Mouse (Mus musculus): ENCODE results near the gene Sympk. TPM values are rescaled to one million over a fixed set of nuclear protein-coding genes. Genes with fewer than 3 reads are reported as not detected.

Gene Sympk
- polyA plus RNA-seq, 1 experiment, result 97.6 TPM

DNA sequence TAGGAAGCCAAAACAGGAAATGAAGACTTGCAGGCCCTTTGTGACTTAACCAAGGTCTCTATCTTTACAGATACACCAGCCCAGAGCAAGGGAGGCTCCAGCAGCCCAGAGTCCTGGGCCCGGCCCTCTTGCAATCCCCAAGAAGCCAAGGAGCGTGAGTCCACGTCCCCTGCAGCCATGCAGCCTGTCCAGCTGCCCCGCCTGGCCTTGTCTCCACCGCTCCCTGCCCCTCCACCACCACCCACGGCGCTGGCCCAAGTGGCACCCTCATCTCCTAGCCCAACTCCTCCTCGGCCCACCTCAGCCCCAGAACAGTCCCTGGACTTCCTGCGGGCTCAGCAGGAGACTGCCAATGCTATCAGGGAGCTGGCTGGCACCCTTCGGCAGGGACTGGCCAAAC, 23.8 kb upstream of the Sympk start:
- TF ChIP-seq CTCF (IDR thresholded peaks at IDR 0.05; ENCODE audit: borderline replicate concordance, extremely low read depth, insufficient read depth, insufficient read length) (no peak), POLR2A (IDR thresholded peaks at IDR 0.05; ENCODE audit: borderline replicate concordance, extremely low read depth, insufficient read depth, insufficient read length, poor library complexity, severe bottlenecking) (no peak)
- DNase-seq (ENCODE audit: low read depth), result no peak

- peak; percentile 35 for DNase-seq (ENCODE audit: low read depth)
- TF ChIP-seq CTCF (IDR thresholded peaks at IDR 0.05; ENCODE audit: borderline replicate concordance, extremely low read depth, insufficient read depth, insufficient read length), result no peak
- no peak for TF ChIP-seq POLR2A (IDR thresholded peaks at IDR 0.05; ENCODE audit: borderline replicate concordance, extremely low read depth, insufficient read depth, insufficient read length, poor library complexity, severe bottlenecking)
These were observed 22.9 kb upstream of the Sympk start for GRCm38 (mm10) chr7:19001066-19001806.

DNA sequence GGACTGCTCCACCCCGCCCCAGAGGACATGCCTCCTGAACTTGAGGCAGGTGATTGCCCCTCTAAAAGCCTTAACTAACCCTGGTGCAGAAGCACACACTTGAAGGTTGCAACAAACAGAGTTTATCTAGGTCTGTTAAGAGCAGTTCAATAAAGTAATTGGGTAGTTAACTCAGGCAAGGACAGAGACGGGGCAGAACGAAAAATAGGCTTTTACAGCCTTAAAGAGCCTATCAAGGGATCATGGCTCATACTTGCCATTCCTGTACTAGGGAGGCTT, 22.4 kb upstream of the Sympk start:
- TF ChIP-seq POLR2A (IDR thresholded peaks at IDR 0.05; ENCODE audit: borderline replicate concordance, extremely low read depth, insufficient read depth, insufficient read length, poor library complexity, severe bottlenecking), result no peak
- no peak for TF ChIP-seq CTCF (IDR thresholded peaks at IDR 0.05; ENCODE audit: borderline replicate concordance, extremely low read depth, insufficient read depth, insufficient read length)
- no peak for DNase-seq (ENCODE audit: low read depth)

DNA sequence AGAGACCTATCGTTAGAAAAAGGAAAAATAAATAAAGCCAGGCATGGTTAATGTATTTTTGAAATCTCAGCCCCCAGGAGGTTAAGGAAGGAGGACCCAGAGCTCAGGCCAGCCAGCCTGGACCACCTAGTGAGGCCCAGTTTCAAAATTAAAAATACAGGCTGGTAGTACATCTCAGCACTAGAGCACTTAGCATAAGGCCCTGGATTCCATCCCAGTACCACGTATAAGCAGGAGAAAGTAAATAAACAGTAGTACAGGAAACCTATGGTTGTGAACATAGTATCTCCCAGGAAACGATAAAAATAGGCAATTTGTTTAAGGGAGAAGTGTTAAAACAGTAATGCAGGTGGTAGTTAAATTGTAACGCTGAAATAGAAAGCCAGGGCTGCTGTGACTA, 22.1 kb upstream of the Sympk start:
- TF ChIP-seq POLR2A (IDR thresholded peaks at IDR 0.05; ENCODE audit: borderline replicate concordance, extremely low read depth, insufficient read depth, insufficient read length, poor library complexity, severe bottlenecking), result no peak
- no peak for TF ChIP-seq CTCF (IDR thresholded peaks at IDR 0.05; ENCODE audit: borderline replicate concordance, extremely low read depth, insufficient read depth, insufficient read length)
- DNase-seq (ENCODE audit: low read depth), result no peak

DNA sequence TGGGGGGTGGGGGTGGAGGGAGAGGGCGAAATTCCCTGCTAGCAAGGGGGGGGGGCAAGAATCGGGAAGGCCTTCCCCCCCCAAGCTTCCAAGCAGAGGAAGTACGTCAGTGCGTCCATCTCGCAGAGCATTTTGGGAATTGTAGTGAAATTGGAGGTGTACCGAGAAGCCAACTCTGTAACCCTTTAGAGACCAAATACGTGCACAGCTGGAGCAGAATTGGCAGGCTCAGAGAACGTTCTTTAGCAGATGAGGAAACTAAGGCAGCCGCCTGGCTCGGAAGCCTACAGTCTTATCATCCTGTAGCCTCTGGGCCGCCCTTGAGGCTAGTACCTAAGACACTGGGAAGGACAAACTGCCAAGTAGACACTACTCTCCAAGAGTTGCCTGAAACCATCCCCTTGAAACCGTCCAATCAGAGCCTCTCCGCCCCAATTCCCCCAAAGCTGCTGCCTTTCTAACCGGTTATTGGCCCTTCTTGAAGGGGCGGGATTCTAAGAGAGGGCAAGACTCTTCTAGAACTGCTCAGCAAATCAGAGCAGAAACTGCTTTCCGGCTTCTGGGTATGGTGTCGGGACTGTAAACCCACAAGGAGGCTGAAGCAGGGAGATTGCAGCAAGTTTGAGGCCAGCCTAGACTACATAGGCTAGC, 21.2 kb upstream of the Sympk start:
- peak; percentile 97 for DNase-seq (ENCODE audit: low read depth)
- 0 out of 2 replicates have a peak, but pooled peaks have one; percentile 21 for TF ChIP-seq POLR2A (IDR thresholded peaks at IDR 0.05; ENCODE audit: borderline replicate concordance, extremely low read depth, insufficient read depth, insufficient read length, poor library complexity, severe bottlenecking)
- no peak for TF ChIP-seq CTCF (IDR thresholded peaks at IDR 0.05; ENCODE audit: borderline replicate concordance, extremely low read depth, insufficient read depth, insufficient read length)

DNA sequence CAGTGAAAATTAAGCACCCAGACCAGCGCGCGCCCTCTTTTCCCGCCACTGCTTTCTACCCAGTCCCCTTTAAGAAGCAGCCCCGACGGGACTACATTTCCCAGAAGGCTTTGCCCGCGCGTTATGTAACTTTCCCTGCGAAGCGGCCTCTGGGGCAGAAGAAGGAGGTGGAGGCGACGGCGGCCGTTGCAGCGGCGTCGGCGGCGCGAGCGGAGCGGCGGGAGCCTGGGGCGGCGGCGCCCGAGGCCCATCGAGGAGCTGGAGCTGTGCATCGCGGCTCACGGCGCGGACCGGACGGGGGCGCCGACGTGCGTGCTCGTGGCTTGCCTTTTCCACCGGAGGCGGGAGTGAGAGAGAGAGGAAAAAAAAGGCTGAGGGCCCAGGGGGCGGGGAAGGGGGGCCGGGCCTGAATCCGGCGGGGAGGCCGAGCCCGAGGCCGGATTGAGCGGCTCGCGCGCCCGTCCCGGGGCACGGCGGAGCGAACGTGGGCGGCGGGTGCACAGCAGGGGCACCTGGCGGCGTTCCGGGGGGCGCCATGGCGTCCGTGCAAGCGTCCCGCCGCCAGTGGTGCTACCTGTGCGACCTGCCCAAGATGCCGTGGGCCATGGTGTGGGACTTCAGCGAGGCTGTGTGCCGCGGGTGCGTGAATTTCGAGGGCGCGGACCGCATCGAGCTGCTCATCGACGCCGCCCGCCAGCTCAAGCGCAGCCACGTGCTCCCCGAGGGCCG, 20.1 kb upstream of the Sympk start, which contains the start of gene Irf2bp1:
Gene Irf2bp1, plus strand, starts transcription at position 143 of the 729 bp plus-strand sequence.
- TF ChIP-seq POLR2A (IDR thresholded peaks at IDR 0.05; ENCODE audit: borderline replicate concordance, extremely low read depth, insufficient read depth, insufficient read length, poor library complexity, severe bottlenecking), result peak; percentile 94
- no peak for TF ChIP-seq CTCF (IDR thresholded peaks at IDR 0.05; ENCODE audit: borderline replicate concordance, extremely low read depth, insufficient read depth, insufficient read length)
- DNase-seq (ENCODE audit: low read depth), result peak; percentile 98

DNA sequence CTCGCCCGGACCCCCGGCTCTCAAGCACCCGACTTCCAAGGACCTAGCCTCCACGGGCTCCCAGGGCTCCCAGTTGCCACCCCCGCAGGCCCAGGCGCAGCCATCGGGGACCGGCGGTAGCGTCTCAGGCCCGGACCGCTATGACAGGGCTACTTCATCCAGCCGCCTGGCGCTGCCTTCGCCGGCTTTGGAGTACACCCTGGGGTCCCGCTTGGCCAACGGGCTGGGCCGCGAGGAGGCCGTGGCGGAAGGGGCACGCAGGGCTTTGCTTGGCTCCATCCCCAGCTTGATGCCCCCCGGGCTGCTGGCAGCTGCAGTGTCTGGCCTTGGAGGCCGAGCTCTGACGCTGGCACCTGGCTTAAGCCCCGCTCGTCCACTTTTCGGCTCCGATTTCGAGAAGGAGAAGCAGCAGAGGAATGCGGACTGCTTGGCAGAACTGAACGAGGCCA, 19.5 kb upstream of the Sympk start:
- no peak for DNase-seq (ENCODE audit: low read depth)
- no peak for TF ChIP-seq POLR2A (IDR thresholded peaks at IDR 0.05; ENCODE audit: borderline replicate concordance, extremely low read depth, insufficient read depth, insufficient read length, poor library complexity, severe bottlenecking)
- no peak for TF ChIP-seq CTCF (IDR thresholded peaks at IDR 0.05; ENCODE audit: borderline replicate concordance, extremely low read depth, insufficient read depth, insufficient read length)

GRCm38 (mm10) chr7:19005417-19006121, 18.6 kb upstream of the Sympk start:
- TF ChIP-seq POLR2A (IDR thresholded peaks at IDR 0.05; ENCODE audit: borderline replicate concordance, extremely low read depth, insufficient read depth, insufficient read length, poor library complexity, severe bottlenecking), result no peak
- no peak for TF ChIP-seq CTCF (IDR thresholded peaks at IDR 0.05; ENCODE audit: borderline replicate concordance, extremely low read depth, insufficient read depth, insufficient read length)
- DNase-seq (ENCODE audit: low read depth), result no peak

DNA sequence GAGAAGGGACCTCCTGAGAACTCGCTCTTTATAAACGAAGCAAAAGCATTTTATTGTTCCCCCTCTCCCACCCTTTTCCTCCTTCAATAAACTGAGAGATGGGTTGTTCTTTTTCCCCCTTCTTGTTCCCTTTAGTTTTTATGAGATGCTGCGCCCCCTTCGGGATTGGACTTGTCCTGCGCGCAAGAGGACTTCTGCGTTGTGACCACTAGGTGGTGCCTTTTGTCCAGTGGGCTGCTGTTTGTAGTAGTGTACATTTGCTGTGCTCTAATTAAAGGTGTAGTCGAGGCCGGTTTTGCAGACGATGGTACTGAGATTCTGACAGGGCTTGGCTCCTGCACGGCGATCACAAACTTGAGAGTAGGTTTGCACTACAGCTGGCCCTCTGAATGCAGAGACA, 17.7 kb upstream of the Sympk start:
- peak; percentile 94 for DNase-seq (ENCODE audit: low read depth)
- TF ChIP-seq POLR2A (IDR thresholded peaks at IDR 0.05; ENCODE audit: borderline replicate concordance, extremely low read depth, insufficient read depth, insufficient read length, poor library complexity, severe bottlenecking), result no peak
- TF ChIP-seq CTCF (IDR thresholded peaks at IDR 0.05; ENCODE audit: borderline replicate concordance, extremely low read depth, insufficient read depth, insufficient read length), result peak; percentile 99

DNA sequence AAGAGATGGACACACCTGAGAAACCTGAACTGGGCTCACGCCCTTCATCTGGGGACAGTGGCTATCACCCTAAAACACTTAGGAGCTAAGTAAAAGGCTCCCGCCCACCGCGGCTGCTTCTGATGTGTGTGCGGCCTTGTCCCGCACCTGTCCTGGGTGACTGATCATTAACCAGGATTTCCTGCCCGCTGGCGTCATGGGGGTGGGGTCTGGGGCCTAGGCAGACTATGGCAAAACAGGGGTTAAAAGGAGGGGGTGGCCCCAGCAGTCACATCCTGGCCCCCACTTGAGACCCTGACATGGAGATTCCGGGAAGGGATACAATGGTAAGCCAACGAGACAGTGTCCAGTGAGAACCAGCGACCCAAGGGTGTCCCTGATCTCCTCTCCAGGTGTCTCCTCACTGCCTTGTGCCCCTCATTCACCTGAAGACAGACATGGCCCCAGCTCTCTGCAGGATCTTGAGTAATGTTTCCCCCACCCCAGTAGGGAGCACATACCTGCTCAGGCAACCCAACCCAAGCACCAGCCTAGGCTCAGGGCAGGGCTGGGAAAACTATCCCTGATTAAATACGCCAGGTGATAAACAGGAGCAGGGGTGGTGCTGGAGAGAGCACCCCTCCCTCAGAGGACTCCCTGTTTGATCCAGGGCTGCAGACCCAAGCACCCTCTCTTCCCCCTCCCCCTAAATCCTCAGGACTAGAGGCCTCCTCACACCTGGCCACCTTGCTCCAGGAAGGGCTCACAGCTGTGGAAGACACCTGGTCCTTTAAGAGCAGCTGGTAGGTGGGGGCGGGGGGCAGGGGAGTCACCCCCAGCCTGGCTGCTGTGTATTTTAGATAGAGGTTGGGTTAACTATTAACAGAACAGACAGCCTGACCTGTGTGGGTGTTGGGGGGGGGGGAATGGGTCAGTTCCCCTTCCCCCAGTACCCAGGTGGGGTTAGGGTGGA, 16.9 kb upstream of the Sympk start:
- no peak for TF ChIP-seq CTCF (IDR thresholded peaks at IDR 0.05; ENCODE audit: borderline replicate concordance, extremely low read depth, insufficient read depth, insufficient read length)
- no peak for TF ChIP-seq POLR2A (IDR thresholded peaks at IDR 0.05; ENCODE audit: borderline replicate concordance, extremely low read depth, insufficient read depth, insufficient read length, poor library complexity, severe bottlenecking)
- no peak for DNase-seq (ENCODE audit: low read depth)

Data from brain, embryonic 14.5 days (tissue).